Mouse (Mus musculus) ES-E14 (cell line): ENCODE data around the gene Ptprf. TPM values are rescaled to one million over a fixed set of nuclear protein-coding genes. Genes with fewer than 3 reads are reported as not detected.

Experiments used
- DNase-seq: peaks from one replicate; pipeline ENCODE4 v3.0.0-alpha.2; 2013; ENCODE audit warnings: low read depth, low spot score
- H3K27ac ChIP-seq: 2 replicates; pipeline ENCODE4 v1.5.1; 2012; ENCODE audit warnings: low read depth, mild to moderate bottlenecking, low read length, moderate library complexity, mixed read lengths; ENCODE audit not compliant: poor library complexity, insufficient read depth, severe bottlenecking
- H3K36me3 ChIP-seq: 2 replicates; pipeline ENCODE4 v1.6.1; 2012; ENCODE audit warnings: mild to moderate bottlenecking, low read length, moderate library complexity, mixed read lengths; ENCODE audit not compliant: control insufficient read depth, poor library complexity, insufficient read depth, severe bottlenecking
- H3K4me1 ChIP-seq, 2 experiments: fragments of 150-350 bp in 1 of 2; sonication (generic) in 1 of 2; 2 replicates each; pipeline ENCODE4 v1.6.1; 2012; ENCODE audit warnings: low read length in 2 of 2, mild to moderate bottlenecking in 1 of 2, mixed read lengths in 1 of 2; ENCODE audit not compliant: control insufficient read depth in 2 of 2, insufficient read depth in 2 of 2, poor library complexity in 1 of 2
- H3K4me3 ChIP-seq, 2 experiments: fragments of 150-350 bp in 1 of 2; sonication (generic) in 1 of 2; 2 replicates each; pipeline ENCODE4 v1.5.1; 2012; ENCODE audit warnings: low read length in 2 of 2, low read depth in 1 of 2, mild to moderate bottlenecking in 1 of 2, mixed read lengths in 1 of 2; ENCODE audit not compliant: insufficient read depth in 1 of 2, poor library complexity in 1 of 2, severe bottlenecking in 1 of 2
- H3K9ac ChIP-seq: 2 replicates; pipeline ENCODE4 v1.6.1; 2012; ENCODE audit warnings: low read depth, mild to moderate bottlenecking, low read length, mixed read lengths; ENCODE audit not compliant: poor library complexity, insufficient read depth, severe bottlenecking
- H3K9me3 ChIP-seq: fragments of 150-350 bp; sonication (generic); 2 replicates; pipeline ENCODE4 v1.6.1; 2012; ENCODE audit warnings: low read depth, mild to moderate bottlenecking, low read length; ENCODE audit not compliant: control insufficient read depth, insufficient read depth
- CHD2 ChIP-seq: IDR thresholded peaks from 2 replicates; pipeline ENCODE4 v1.6.1; 2014; ENCODE audit warnings: mild to moderate bottlenecking, low read depth, low read length, inconsistent platforms
- HCFC1 ChIP-seq: IDR thresholded peaks from 2 replicates; pipeline ENCODE4 v1.6.1; 2012; ENCODE audit warnings: low read length, inconsistent platforms, borderline replicate concordance; ENCODE audit not compliant: insufficient read depth
- MAFK ChIP-seq: IDR thresholded peaks from 2 replicates; pipeline ENCODE4 v1.6.1; 2014; ENCODE audit warnings: mild to moderate bottlenecking, low read depth, low read length, inconsistent platforms; ENCODE audit not compliant: insufficient read depth
- ZC3H11A ChIP-seq: IDR thresholded peaks from 2 replicates; pipeline ENCODE4 v1.6.1; 2012; ENCODE audit warnings: low read depth, mild to moderate bottlenecking, inconsistent platforms, low read length, borderline replicate concordance
- ZNF384 ChIP-seq: IDR thresholded peaks from 2 replicates; pipeline ENCODE4 v1.6.1; 2012; ENCODE audit warnings: low read depth, low read length, inconsistent platforms
- in situ Hi-C, 2 experiments: fragments of 600-800 bp; cut with MboI; formaldehyde crosslinking; loops; one replicate each; pipeline ENCODE4 v1.15.1; 2025; ENCODE audit warnings: low sequenced_read_pairs in 2 of 2, inconsistent platforms in 1 of 2; ENCODE audit not compliant: unreplicated experiment in 2 of 2
- total RNA-seq: library from RNA; depleted of rRNA; stranded (reverse); fragments of 300-350 nt; gene quantifications from 2 replicates; pipeline ENCODE4 v1.2.3, GENCODE M21; 2012

Gene Ptprf
- total RNA-seq, 1 experiment, result 226 TPM

GRCm38 (mm10) chr4:118281444-118282181 lies 9.6 kb downstream of the Ptprf start:
- no peak for DNase-seq
- H3K4me3 ChIP-seq, result no peak overlapping the region
- TF ChIP-seq CHD2 (no peak), ZC3H11A (no peak), HCFC1 (no peak), ZNF384 (no peak), MAFK (no peak)
- peaks cover 15 to 60% of the 10 kb centered on the region in 2 experiments for H3K4me1 ChIP-seq
- H3K9ac ChIP-seq, result peak overlapping the region; percentile 10; the same call in 1 of the 2 replicates
- in situ Hi-C loops, result no loop called here
- H3K36me3 ChIP-seq, result peaks cover 32% of the 10 kb centered on the region
- H3K27ac ChIP-seq, result peak overlapping the region; percentile 29; the same call in 1 of the 2 replicates
- no peaks in the 10 kb centered on the region for H3K9me3 ChIP-seq

GRCm38 (mm10) chr4:118280506-118280905 lies 10.7 kb downstream of the Ptprf start:
- H3K36me3 ChIP-seq, result peaks cover 39% of the 10 kb centered on the region
- H3K4me3 ChIP-seq, result no peak overlapping the region
- H3K4me1 ChIP-seq, result peaks cover 16 to 60% of the 10 kb centered on the region in 2 experiments
- TF ChIP-seq ZNF384, result no peak
- TF ChIP-seq ZC3H11A, result no peak
- TF ChIP-seq MAFK, result no peak
- TF ChIP-seq CHD2, result no peak
- no peak for TF ChIP-seq HCFC1
- in situ Hi-C loops, result no loop called here
- no peak for DNase-seq
- H3K9ac ChIP-seq, result no peak overlapping the region
- H3K9me3 ChIP-seq, result no peaks in the 10 kb centered on the region
- H3K27ac ChIP-seq, result no peak overlapping the region

- Histone ChIP-seq H3K9ac (no peak overlapping the region), H3K36me3 (peaks cover 31% of the 10 kb centered on the region; the same call in 1 of the 2 replicates)
Observed at GRCm38 (mm10) chr4:118276520-118277232, 14.5 kb downstream of the Ptprf start.

GRCm38 (mm10) chr4:118275601-118276519 lies 15.3 kb downstream of the Ptprf start:
- H3K4me3 ChIP-seq, result no peak overlapping the region
- H3K36me3 ChIP-seq, result peaks cover 29% of the 10 kb centered on the region; the same call in 1 of the 2 replicates
- H3K4me1 ChIP-seq, result peaks cover 6 to 56% of the 10 kb centered on the region in 2 experiments
- no peak overlapping the region for H3K27ac ChIP-seq
- no peaks in the 10 kb centered on the region for H3K9me3 ChIP-seq
- H3K9ac ChIP-seq, result no peak overlapping the region
- TF ChIP-seq MAFK, result no peak
- TF ChIP-seq HCFC1, result no peak
- no peak for TF ChIP-seq CHD2
- TF ChIP-seq ZC3H11A, result no peak
- TF ChIP-seq ZNF384, result no peak
- DNase-seq, result no peak
- in situ Hi-C loops, result no loop called here

More at GRCm38 (mm10) chr4:118276520-118277232, 14.5 kb downstream of the Ptprf start:
- H3K27ac ChIP-seq, result no peak overlapping the region
- H3K4me3 ChIP-seq, result no peak overlapping the region
- DNase-seq, result peak; percentile 89
- H3K9me3 ChIP-seq, result no peaks in the 10 kb centered on the region
- in situ Hi-C loops, result no loop called here
- peak; percentile 62; the same call in 1 of the 2 replicates for TF ChIP-seq CHD2
- TF ChIP-seq ZC3H11A, result no peak
- TF ChIP-seq HCFC1, result no peak
- TF ChIP-seq ZNF384, result no peak
- TF ChIP-seq MAFK, result no peak
- peaks cover 8 to 60% of the 10 kb centered on the region in 2 experiments; a peak in 3 of 4 replicates for H3K4me1 ChIP-seq
